Mouse (Mus musculus) limb, embryonic 15.5 days (tissue): ENCODE data around the gene Syt8. TPM values are rescaled to one million over a fixed set of nuclear protein-coding genes. Genes with fewer than 3 reads are reported as not detected.

ENCODE experiments used
- ATAC-seq: fragments of 200-750 bp; cut with Nextera tagmentation; 2 replicates; pipeline ENCODE4 v1.8.0; 2017; ENCODE audit warnings: low read depth, moderate TSS enrichment; ENCODE audit not compliant: insufficient number of reproducible peaks, low FRiP score, low TSS enrichment
- H3K27ac ChIP-seq: fragments of 300-500 bp; sonication (generic); 2 replicates; pipeline ENCODE4 v1.5.1; 2015; ENCODE audit warnings: moderate library complexity, mild to moderate bottlenecking, inconsistent platforms
- H3K27me3 ChIP-seq: fragments of 300-500 bp; sonication (generic); 2 replicates; pipeline ENCODE4 v1.6.1; 2015; ENCODE audit warnings: inconsistent platforms
- H3K36me3 ChIP-seq: fragments of 300-500 bp; sonication (generic); 2 replicates; pipeline ENCODE4 v1.6.1; 2015; ENCODE audit warnings: inconsistent platforms
- H3K4me1 ChIP-seq: fragments of 300-500 bp; sonication (generic); 2 replicates; pipeline ENCODE4 v1.6.1; 2015; ENCODE audit warnings: inconsistent platforms
- H3K4me2 ChIP-seq: fragments of 300-500 bp; sonication (generic); 2 replicates; pipeline ENCODE4 v1.6.1; 2015; ENCODE audit warnings: mild to moderate bottlenecking, inconsistent platforms
- H3K4me3 ChIP-seq: fragments of 300-500 bp; sonication (generic); 2 replicates; pipeline ENCODE4 v1.5.1; 2015; ENCODE audit warnings: mild to moderate bottlenecking, inconsistent platforms
- H3K9ac ChIP-seq: fragments of 300-500 bp; sonication (generic); 2 replicates; pipeline ENCODE4 v1.6.1; 2015; ENCODE audit warnings: inconsistent platforms
- H3K9me3 ChIP-seq: fragments of 300-500 bp; sonication (generic); 2 replicates; pipeline ENCODE4 v1.6.1; 2016; ENCODE audit warnings: inconsistent platforms
- WGBS: fragments of 180-500 bp; shearing (Covaris S2); methylation state at CpG from one replicate; pipeline ENCODE4 v1.1.7; 2015; 5-methylcytosine and 5-hydroxymethylcytosine counted together
- polyA plus RNA-seq: library from polyadenylated mRNA; unstranded; fragments of >200 nt; fragmentation: Nextera tagmentation; extraction: Ambion mirVana; gene quantifications from 2 replicates; pipeline ENCODE4 v1.2.1, GENCODE M21; 2015

The Syt8 gene
- polyA plus RNA-seq, 1 experiment from 2014 or later = 6.3 TPM

GRCm38 (mm10) chr7:142413285-142413684 is 21.4 kb upstream of the Syt8 start:
- 91% methylated on average over 6 of the region's 6 CpGs for WGBS
- no peaks in the 10 kb centered on the region for H3K27me3 ChIP-seq
- no peaks in the 10 kb centered on the region for H3K9me3 ChIP-seq
- no peak overlapping the region for H3K9ac ChIP-seq
- no peak for ATAC-seq
- H3K36me3 ChIP-seq = no peaks in the 10 kb centered on the region
- no peak overlapping the region for H3K27ac ChIP-seq
- no peaks in the 10 kb centered on the region for H3K4me1 ChIP-seq
- no peak overlapping the region for H3K4me2 ChIP-seq
- H3K4me3 ChIP-seq = no peak overlapping the region

DNA sequence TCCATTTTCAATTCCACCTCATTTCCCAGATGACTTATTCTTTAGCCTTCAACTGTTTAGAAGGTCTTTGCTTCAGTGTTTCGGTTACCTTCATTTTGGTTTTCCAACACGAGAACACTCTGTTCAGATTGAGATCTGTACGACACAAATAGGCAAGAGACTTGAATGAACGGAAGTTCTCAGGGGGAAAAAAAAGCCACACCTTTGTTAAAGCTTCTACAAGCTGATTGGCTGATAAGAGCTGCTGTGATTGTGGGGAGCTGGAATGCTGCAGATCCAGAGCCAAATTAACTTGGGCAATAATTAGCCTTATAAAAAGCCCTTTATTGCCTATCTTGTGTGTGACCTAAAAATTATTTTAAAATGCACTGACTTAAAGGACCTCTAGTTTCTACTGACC is 19.3 kb upstream of the Syt8 start:
- Histone ChIP-seq H3K36me3 (no peaks in the 10 kb centered on the region), H3K4me3 (no peak overlapping the region), H3K4me2 (no peak overlapping the region), H3K9me3 (no peaks in the 10 kb centered on the region), H3K27ac (no peak overlapping the region), H3K27me3 (no peaks in the 10 kb centered on the region), H3K4me1 (no peaks in the 10 kb centered on the region), H3K9ac (no peak overlapping the region)
- ATAC-seq = no peak
- 43% methylated on average over 4 of the region's 4 CpGs for WGBS

- no peak for ATAC-seq
- H3K36me3 ChIP-seq = no peaks in the 10 kb centered on the region
- no peaks in the 10 kb centered on the region for H3K27me3 ChIP-seq
- 74% methylated on average over 3 of the region's 3 CpGs for WGBS
- H3K9ac ChIP-seq = no peak overlapping the region
- no peak overlapping the region for H3K4me2 ChIP-seq
- H3K27ac ChIP-seq = no peak overlapping the region
- H3K4me1 ChIP-seq = no peaks in the 10 kb centered on the region
- H3K4me3 ChIP-seq = no peak overlapping the region
- no peaks in the 10 kb centered on the region for H3K9me3 ChIP-seq
Observed at GRCm38 (mm10) chr7:142416225-142416624, 18.4 kb upstream of the Syt8 start.

DNA sequence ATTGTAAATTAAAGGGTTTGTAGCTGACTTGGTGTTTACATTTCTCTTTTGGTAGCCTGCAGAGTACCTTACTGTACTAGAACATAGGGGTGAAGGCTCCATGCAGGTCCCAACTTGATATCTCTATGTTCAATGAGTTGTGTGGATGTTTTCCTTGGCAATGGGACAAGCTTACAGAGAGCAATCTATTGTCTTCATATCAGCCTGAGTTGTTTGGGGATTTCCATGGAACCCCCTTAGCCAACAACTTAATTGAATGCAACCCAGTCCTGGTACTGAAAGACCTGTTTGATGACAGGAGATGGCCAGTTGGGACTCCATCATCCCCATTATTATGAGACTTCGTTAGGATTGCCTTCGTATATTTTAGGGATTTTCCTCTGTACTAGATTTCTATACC is 16.6 kb upstream of the Syt8 start:
- Histone ChIP-seq H3K9ac (no peak overlapping the region), H3K4me2 (no peak overlapping the region), H3K9me3 (no peaks in the 10 kb centered on the region), H3K36me3 (no peaks in the 10 kb centered on the region), H3K4me3 (no peak overlapping the region), H3K27me3 (no peaks in the 10 kb centered on the region), H3K27ac (no peak overlapping the region), H3K4me1 (no peaks in the 10 kb centered on the region)
- 94% methylated on average over 2 of the region's 2 CpGs for WGBS
- no peak for ATAC-seq

GRCm38 (mm10) chr7:142418679-142419078 is 16.0 kb upstream of the Syt8 start:
- WGBS = 85% methylated on average over 8 of the region's 8 CpGs
- Histone ChIP-seq H3K27ac (no peak overlapping the region), H3K9me3 (no peaks in the 10 kb centered on the region), H3K27me3 (no peaks in the 10 kb centered on the region), H3K4me3 (no peak overlapping the region), H3K4me1 (no peaks in the 10 kb centered on the region), H3K36me3 (no peaks in the 10 kb centered on the region), H3K4me2 (no peak overlapping the region), H3K9ac (no peak overlapping the region)
- ATAC-seq = no peak

DNA sequence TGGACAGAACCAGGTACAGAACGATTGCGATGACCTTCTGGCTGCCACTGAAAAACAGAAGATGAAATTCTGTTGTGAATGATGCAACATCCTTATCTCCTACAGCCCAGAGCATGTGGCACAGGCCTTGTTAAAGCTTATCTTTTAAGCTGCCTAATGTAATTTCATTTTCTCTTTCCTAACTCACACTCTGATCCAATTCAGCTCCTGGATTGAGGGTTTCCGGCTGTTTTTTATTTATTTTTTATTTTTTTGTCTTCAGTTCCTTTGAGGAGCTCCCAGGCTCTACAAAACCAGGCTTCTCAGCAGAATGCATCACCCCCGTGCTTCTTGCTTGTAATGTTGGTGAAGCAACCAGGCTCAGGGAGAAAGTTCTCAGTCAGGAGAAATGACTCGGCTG is 14.8 kb upstream of the Syt8 start:
- Histone ChIP-seq H3K4me3 (no peak overlapping the region), H3K4me1 (no peaks in the 10 kb centered on the region), H3K27ac (no peak overlapping the region), H3K27me3 (no peaks in the 10 kb centered on the region), H3K4me2 (no peak overlapping the region), H3K36me3 (no peaks in the 10 kb centered on the region), H3K9ac (no peak overlapping the region), H3K9me3 (no peaks in the 10 kb centered on the region)
- 78% methylated on average over 5 of the region's 5 CpGs for WGBS
- no peak for ATAC-seq

DNA sequence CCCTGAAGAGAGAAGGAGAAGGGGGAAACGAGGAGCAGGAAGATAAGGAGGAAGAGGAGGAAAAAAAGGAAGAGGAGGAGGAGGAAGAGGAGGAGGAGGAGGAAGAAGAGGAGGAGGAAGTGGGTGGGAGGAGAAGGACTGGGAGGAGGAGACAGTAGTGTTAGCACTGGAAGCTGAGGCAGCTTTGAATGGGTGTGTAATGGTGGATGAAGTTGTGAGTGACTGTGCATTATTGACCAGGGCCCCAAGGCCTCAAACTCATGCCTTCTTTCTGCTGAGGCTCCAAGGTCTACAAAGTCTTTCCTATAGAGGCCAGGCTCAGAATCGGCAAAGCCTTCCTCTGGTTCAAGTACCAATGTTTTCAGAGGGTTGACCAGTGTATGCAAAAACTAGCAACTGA is 12.8 kb upstream of the Syt8 start:
- Histone ChIP-seq H3K27me3 (no peaks in the 10 kb centered on the region), H3K4me2 (no peak overlapping the region), H3K9me3 (no peaks in the 10 kb centered on the region), H3K4me3 (no peak overlapping the region), H3K4me1 (0 out of 2 replicates have a peak, but pooled peaks cover 2% of the 10 kb centered on the region), H3K36me3 (no peaks in the 10 kb centered on the region), H3K27ac (no peak overlapping the region), H3K9ac (no peak overlapping the region)
- WGBS = 80% methylated on average over 2 of the region's 2 CpGs
- ATAC-seq = no peak

- 70% methylated on average over 11 of the region's 11 CpGs for WGBS
- no peak for ATAC-seq
- Histone ChIP-seq H3K9ac (no peak overlapping the region), H3K27me3 (no peaks in the 10 kb centered on the region), H3K27ac (no peak overlapping the region), H3K4me1 (peaks cover 33% of the 10 kb centered on the region), H3K36me3 (no peaks in the 10 kb centered on the region), H3K9me3 (no peaks in the 10 kb centered on the region), H3K4me2 (no peak overlapping the region), H3K4me3 (no peak overlapping the region)
Observed at GRCm38 (mm10) chr7:142425641-142426213, 8.9 kb upstream of the Syt8 start.

DNA sequence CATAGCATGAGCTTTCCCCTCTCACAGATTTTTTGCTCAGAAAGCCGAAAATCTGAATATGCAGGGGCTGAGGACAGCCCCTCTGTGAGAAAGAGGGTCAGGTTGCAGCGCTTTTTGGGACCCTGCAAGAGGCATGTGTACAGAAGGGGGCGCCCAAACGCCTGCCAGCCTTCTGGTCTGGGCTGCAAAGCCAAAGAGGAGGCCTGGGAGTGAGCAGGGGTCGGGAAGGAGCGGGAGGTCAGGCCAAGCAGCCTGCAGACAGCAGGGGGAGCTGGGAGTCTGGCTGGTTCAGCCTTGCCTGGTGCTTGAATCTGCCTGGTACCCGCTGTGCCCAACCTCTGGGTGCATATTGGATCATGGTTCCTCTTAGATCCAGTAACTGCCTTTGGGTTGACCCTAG is 6.4 kb upstream of the Syt8 start:
- no peaks in the 10 kb centered on the region for H3K9me3 ChIP-seq
- H3K27me3 ChIP-seq = no peaks in the 10 kb centered on the region
- H3K4me3 ChIP-seq = no peak overlapping the region
- H3K4me1 ChIP-seq = peaks cover 45% of the 10 kb centered on the region
- 12% methylated on average over 7 of the region's 7 CpGs for WGBS
- H3K36me3 ChIP-seq = no peaks in the 10 kb centered on the region
- peak overlapping the region; percentile 92 for H3K27ac ChIP-seq
- no peak overlapping the region for H3K4me2 ChIP-seq
- ATAC-seq = no peak
- H3K9ac ChIP-seq = no peak overlapping the region

GRCm38 (mm10) chr7:142430160-142430678 is 4.4 kb upstream of the Syt8 start:
- peak; percentile 81 for ATAC-seq
- H3K4me1 ChIP-seq = peaks cover 64% of the 10 kb centered on the region
- H3K4me3 ChIP-seq = no peak overlapping the region
- H3K27me3 ChIP-seq = no peaks in the 10 kb centered on the region
- H3K4me2 ChIP-seq = no peak overlapping the region; the same call in 1 of the 2 replicates
- H3K36me3 ChIP-seq = no peaks in the 10 kb centered on the region
- no peaks in the 10 kb centered on the region for H3K9me3 ChIP-seq
- H3K27ac ChIP-seq = peak overlapping the region; percentile 92
- whole genome bisulfite sequencing = 22% methylated on average over 12 of the region's 12 CpGs
- no peak overlapping the region for H3K9ac ChIP-seq

GRCm38 (mm10) chr7:142431106-142431505 is 3.5 kb upstream of the Syt8 start:
- no peaks in the 10 kb centered on the region for H3K27me3 ChIP-seq
- H3K4me1 ChIP-seq = peaks cover 68% of the 10 kb centered on the region
- H3K4me3 ChIP-seq = no peak overlapping the region
- peak overlapping the region; percentile 92 for H3K27ac ChIP-seq
- WGBS = 78% methylated on average over 14 of the region's 14 CpGs
- no peaks in the 10 kb centered on the region for H3K9me3 ChIP-seq
- ATAC-seq = peak; percentile 13
- no peaks in the 10 kb centered on the region for H3K36me3 ChIP-seq
- H3K9ac ChIP-seq = no peak overlapping the region
- H3K4me2 ChIP-seq = no peak overlapping the region

DNA sequence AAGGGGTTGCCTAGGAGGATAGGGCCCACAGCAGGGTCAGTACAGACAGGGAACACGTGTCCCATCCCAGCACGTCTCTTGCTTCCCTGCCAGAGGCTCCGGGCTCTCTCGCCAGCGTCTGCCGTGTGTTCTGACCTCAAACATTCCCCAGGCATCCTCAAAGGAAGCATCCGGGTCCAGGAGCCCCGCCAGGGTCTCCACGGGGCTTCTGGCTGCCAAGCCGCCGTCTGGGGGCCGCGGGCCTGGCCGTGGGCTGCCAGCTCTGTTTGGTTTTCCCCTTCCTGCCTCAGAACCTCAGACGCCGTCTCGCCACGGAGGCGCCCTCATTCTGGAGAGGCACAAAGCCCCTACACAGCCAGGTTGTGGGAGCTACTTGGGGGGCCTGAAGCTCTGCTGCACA is 1.0 kb upstream of the Syt8 start:
- peaks cover 75% of the 10 kb centered on the region for H3K4me1 ChIP-seq
- no peaks in the 10 kb centered on the region for H3K36me3 ChIP-seq
- H3K27ac ChIP-seq = peak overlapping the region; percentile 92
- H3K4me3 ChIP-seq = no peak overlapping the region
- WGBS = 27% methylated on average over 19 of the region's 19 CpGs
- no peaks in the 10 kb centered on the region for H3K27me3 ChIP-seq
- no peaks in the 10 kb centered on the region for H3K9me3 ChIP-seq
- peak; percentile 14; the same call in 1 of the 2 replicates for ATAC-seq
- no peak overlapping the region for H3K9ac ChIP-seq
- H3K4me2 ChIP-seq = no peak overlapping the region

DNA sequence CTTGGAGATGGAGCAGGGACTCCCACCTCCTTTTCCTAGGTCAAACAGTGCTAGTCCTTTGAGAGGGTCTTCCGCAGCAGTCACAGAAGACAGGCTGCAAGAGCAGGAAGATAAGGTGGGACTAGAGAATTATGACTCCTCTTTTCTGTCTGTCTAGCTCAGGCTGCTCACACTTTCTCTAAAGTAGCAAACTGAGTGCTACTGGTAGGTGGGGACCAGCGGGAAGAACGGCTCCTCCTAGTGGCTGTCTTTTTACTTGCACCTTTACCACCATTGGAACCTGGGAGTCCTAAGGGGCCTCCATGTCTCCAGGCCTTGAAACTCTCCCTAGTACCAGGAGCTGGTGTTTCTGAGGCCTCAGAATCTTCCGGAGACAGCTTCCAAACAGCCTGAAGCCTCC is 874 bp downstream of the Syt8 start:
- H3K27me3 ChIP-seq = no peaks in the 10 kb centered on the region
- H3K4me1 ChIP-seq = peaks cover 67% of the 10 kb centered on the region
- H3K4me3 ChIP-seq = no peak overlapping the region
- H3K4me2 ChIP-seq = no peak overlapping the region
- H3K9ac ChIP-seq = no peak overlapping the region
- peak overlapping the region; percentile 92 for H3K27ac ChIP-seq
- no peaks in the 10 kb centered on the region for H3K9me3 ChIP-seq
- 27% methylated on average over 4 of the region's 4 CpGs for WGBS
- no peaks in the 10 kb centered on the region for H3K36me3 ChIP-seq
- ATAC-seq = no peak
